In the genomic region with DNA sequence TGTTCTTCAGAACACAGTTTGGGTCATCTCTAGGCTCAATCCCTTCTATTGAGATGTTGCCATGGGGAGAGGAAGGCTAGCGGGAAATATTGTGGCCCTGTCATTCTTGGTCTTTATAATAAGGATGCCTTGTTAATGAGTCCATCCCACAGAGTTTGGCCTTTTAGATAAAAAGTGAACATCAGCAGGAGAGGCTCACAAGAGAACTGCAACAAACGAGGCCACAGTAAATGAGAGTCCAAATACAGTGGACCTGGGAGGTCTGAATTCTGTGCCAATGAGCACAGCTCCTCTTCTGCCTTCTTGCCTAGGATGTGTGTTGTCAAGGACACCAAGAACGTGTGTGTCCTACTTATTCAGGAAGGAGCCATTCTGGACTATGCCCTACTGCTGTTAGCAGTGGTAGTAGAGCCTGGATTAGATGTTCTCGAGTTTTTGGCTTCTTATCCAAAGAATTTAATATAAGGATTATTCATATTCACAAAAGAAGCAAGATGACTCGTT, we compare ENCODE assay signal across 18 mouse cellular contexts.
"Had no signal": no experiment of that assay in that cellular context is flagged by ENCODE, and none has a peak within 500 bp of the region (broad histone marks: within the 10 kb centered on the region; RNA-seq: fewer than 3 reads in every experiment).

No protein-coding gene starts in this region.

- H3K9me3 ChIP-seq: liver, embryonic 13.5 days; stomach, embryonic 15.5 days had no signal

- H3K9ac ChIP-seq: liver, embryonic 13.5 days; stomach, embryonic 15.5 days had no signal

- H3K27ac ChIP-seq: left cerebral cortex, adult 2 months; liver, embryonic 13.5 days; stomach, embryonic 15.5 days had no signal

- H3K27me3 ChIP-seq: liver, embryonic 13.5 days; stomach, embryonic 15.5 days had no signal

- H3K4me1 ChIP-seq: liver, embryonic 13.5 days; stomach, embryonic 15.5 days had no signal

- DNase-seq: kidney, adult 9 months; kidney, postnatal 14 days; kidney, postnatal 4 days; layer of hippocampus, adult 9-11 months; layer of hippocampus, postnatal 36 days; liver, embryonic 13.5 days; lung, adult 2 months; lung, postnatal 14 days; lung, postnatal 4 days; midbrain, embryonic 14.5 days; right cerebral cortex, adult 18-20 months; right cerebral cortex, postnatal 14 days; spleen, adult 18-20 months; thymus, postnatal 25 days had no signal

- H3K4me3 ChIP-seq: left cerebral cortex, adult 2 months; liver, embryonic 13.5 days; myocyte; stomach, embryonic 15.5 days had no signal

- H3K36me3 ChIP-seq: liver, embryonic 13.5 days; stomach, embryonic 15.5 days had no signal

- H3K4me2 ChIP-seq: liver, embryonic 13.5 days; midbrain, embryonic 11.5 days; stomach, embryonic 15.5 days had no signal
